Mouse (Mus musculus) heart, adult 8-10 months (tissue): ENCODE measurements at regions not wholly inside any gene's neighbourhood (a gene's known extent, or its start where the extent isn't known, plus 50 kb on each side); places are given as distances from the start of the nearest gene placed in this dataset.
A peak's percentile ranks its signal among the peaks of the same experiment; 100 is the strongest.

Source experiments
- DNase-seq: peaks from one replicate; pipeline ENCODE4 v3.0.0; 2022; ENCODE audit warnings: low spot score

DNA sequence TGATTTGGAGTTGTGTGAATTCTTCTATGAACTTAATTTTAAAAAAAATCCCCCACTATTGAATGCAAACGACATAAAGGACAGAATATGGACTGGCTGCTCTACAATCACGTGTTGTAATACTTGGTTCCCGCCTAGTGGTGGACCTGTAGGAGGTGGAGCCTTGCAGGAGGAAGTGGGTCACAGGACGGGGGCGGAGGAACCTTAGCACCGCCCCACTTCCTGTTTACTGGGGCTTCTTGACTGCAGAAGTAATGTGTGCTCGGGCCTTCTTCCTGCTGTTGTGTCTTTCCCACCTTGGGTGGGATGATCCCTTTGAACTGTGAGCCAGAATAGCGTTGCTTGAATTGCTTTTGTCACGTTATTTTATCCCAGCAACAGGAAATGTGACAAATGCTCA is 52.2 kb upstream of the Tmem108 start:
- no peak for DNase-seq

GRCm38 (mm10) chr9:103818998-103819397 is 57.4 kb upstream of the Tmem108 start:
- DNase-seq = no peak

- no peak for DNase-seq
Observed at GRCm38 (mm10) chr9:103821632-103822031, 60.0 kb upstream of the Tmem108 start.

DNA sequence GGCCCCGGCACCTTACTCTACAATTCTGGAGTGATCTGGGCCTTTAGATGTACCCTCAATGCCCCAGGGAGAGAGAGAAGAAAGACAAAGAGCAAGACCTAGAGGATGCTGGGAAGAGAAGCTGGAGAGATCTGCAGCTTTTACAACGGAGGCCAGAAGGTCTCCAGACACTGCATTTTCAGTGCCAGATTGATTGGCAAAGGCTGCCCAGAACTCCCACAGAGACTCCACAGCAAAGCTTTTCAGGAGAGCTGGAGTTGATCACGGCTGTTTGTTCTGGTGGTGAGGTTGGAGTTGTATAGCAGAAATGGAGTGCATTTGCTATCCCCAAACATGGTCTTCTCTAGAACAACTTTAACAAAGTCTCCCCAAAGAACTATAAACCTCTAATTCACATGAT is 61.9 kb upstream of the Tmem108 start:
- DNase-seq = no peak

- DNase-seq = no peak
Observed at GRCm38 (mm10) chr9:103841199-103841598, 79.6 kb upstream of the Tmem108 start.

GRCm38 (mm10) chr9:103843836-103844235 is 82.2 kb upstream of the Tmem108 start:
- no peak for DNase-seq

DNA sequence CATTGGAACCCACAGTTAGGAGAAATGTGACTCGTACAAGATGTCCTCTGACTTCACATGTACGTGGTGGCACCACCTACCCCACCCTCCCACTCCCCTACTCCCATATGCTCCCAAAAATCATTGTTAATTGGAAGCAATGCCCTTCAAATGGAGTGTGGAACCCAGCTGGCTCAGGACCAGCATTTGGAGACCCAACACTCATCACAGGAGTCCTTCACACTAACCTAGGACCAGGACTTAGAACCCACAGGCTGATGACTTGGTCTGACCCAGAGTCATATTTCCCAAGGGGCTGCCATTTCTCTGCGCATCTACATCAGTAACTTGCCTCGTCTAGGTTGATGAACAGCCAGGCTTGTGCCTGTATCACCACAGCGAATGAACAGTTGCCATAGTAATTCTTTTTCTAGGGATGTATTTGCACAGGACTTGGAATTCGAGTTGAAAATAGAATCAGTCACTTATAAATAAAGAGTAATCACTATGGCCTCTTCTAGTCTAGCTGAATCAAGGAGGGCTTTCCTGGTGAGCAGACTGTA is 84.3 kb upstream of the Tmem108 start:
- DNase-seq = no peak

DNA sequence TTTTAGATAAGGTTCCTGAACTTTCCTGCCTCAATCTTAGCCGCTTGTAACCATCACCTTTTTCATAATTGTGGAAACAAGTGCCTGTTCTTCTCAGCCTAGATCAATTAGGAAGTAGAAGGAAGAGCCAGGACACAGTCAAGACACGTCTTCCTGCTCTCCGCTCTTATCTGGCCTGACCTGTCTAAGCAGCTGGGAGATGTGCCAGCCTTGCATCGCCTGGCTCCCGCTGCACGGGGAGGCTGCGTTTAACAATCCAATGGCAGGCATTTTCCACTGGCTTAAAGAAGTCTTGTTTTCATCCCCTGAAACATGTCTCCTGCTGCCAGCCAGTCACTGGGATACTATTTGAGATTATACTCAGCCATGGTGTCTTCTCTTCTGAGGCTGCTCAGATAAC is 86.3 kb upstream of the Tmem108 start:
- no peak for DNase-seq

GRCm38 (mm10) chr9:103849079-103849478 is 87.4 kb upstream of the Tmem108 start:
- DNase-seq = no peak

DNA sequence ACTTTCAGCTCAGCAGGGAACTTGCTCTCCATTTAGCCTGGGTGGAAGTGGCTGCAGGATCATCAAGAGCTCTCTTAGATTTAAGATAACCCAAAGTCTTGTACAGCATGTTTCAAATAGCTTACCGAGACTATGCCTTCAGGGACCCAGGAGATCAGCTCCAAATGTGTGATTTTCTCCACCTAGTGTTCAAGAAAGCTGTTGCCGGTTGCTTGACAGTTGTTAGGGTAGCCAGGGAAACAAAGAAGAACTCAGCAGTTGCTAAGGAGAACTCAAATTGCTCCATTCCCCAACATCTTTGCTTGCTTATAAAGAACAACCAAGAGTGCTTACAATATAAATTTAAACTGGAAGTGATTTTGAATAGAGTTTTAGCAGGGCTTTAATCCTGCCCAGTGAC is 91.1 kb upstream of the Tmem108 start:
- DNase-seq = no peak

GRCm38 (mm10) chr9:103860658-103861377 is 99.2 kb upstream of the Tmem108 start:
- DNase-seq = no peak

DNA sequence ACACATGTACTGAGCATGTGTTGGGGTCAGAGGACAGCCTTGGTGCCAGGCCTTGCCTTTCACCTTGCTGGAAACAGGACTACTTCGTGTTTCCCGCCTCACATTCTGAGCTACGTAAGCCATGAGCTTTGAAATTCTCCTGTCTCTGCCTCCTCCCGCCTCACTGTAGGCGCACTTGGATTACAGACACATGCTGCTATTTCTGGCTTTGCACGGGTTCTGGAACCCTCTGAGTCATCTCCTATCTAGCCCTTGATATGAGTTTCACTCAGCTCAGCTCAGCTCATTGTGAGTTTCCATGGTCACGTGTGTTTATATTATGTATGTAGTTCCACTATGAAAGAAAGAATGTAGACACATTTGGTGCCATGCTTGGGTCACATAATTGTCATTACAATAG is 100.9 kb upstream of the Tmem108 start:
- DNase-seq = no peak

DNA sequence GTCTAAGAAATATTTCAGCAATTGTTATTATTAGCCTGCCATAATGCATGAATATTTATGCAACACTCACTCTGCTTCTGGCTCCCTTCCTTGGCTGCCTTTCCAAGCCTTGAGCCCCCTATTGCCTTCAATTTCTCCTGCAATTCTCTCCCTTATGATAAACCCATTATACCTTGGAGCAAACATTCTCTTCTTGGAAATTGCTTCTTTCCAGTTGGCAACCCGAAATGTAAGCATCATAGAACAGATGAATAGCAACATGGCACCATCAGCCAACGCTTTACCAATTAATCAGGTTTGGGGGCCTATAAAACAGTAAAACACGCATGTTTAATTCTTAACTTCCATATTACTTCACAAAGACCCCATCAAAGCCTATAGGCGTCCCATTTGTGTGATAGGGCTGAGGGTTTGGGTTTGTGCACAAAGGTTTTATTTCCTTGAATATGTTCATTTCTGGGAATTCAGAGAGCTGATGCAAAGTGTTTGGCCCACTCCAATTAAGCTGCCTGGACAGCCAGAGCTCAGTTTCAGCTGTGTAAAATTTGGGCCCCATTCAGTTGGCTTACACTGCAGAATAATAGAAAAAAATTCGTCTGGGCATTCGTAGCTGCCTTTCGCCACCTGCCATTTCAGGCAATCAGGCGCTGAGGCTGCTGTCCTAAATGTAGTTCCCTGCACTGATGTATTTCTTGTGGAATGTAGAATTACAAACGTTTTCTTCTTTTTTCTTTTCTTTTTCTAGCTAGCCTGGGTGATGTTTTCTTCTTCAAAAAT is 106.0 kb upstream of the Tmem108 start:
- DNase-seq = no peak

GRCm38 (mm10) chr9:103869276-103869675 is 107.6 kb upstream of the Tmem108 start:
- DNase-seq = no peak

DNA sequence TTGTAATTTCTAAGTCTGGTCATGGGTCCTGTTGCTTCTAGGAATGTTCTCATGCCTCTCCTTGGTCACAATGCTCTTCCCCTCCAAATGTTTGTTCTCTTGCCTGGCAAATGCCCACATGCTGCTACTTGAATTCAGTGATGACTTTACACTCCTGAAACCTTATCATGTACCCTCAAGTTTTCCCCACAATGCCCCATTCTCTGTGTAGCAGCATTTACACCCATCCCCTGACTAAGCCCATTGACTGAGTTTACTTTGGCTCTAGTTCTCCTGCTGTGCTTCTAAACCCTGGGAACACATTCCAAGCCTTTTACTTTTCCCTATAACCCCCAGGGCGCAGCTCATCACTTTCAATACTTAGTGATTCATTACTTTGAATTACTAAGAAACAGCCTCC is 110.5 kb upstream of the Tmem108 start:
- no peak for DNase-seq

DNA sequence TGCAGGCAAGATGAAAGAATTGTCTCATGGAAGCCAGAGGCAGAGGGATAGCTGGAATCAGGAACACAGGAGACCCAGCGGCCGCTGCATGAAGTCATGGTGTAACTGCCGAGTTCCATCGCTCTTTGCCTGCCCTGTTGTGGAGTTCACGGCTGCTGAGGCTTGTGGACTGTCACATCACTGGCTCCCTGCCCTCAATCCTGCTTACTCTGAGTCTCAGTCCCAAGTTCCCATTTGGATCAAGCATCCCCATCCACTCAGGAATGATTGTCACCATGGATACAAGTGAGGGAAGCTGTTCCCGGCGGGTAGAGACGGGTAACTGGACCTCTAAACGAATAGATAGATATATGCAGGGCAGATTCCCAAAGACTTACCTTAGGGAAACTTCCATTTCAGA is 112.2 kb upstream of the Tmem108 start:
- DNase-seq = no peak

DNA sequence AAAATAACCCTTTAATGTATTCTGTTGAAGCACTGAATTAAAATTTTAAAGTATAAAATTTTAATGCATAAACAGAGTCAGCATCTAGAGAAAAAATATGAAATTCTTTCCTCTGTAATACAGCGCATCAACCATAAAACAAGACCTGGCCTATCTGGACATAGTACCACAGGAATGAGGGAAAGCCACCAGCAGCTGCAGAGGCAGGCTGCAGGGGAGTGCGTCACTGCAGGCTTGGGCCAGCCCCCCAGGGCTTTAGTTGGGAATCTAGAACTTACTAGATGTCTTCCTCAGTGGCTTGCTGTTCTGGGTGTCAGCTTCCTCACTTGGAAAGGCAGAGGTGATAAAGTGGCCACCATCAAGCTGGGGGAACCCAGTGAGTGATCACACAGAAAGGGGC is 116.2 kb upstream of the Tmem108 start:
- DNase-seq = no peak

- no peak for DNase-seq
Observed at GRCm38 (mm10) chr9:103892827-103893226, 109.5 kb upstream of the Nphp3 start.

- DNase-seq = no peak
Observed at GRCm38 (mm10) chr9:103894376-103894775, 108.0 kb upstream of the Nphp3 start.

GRCm38 (mm10) chr9:103899311-103899710 is 103.0 kb upstream of the Nphp3 start:
- DNase-seq = no peak

GRCm38 (mm10) chr9:103911347-103911746 is 91.0 kb upstream of the Nphp3 start:
- DNase-seq = peak; percentile 47

- DNase-seq = peak; percentile 50
Observed at GRCm38 (mm10) chr9:103915126-103915525, 87.2 kb upstream of the Nphp3 start.

GRCm38 (mm10) chr9:103917771-103918170 is 84.6 kb upstream of the Nphp3 start:
- DNase-seq = no peak
